Mouse (Mus musculus) liver, embryonic 11.5 days (tissue): Measurements from ENCODE around the gene Rpl11. TPM values are rescaled to one million over a fixed set of nuclear protein-coding genes. Genes with fewer than 3 reads are reported as not detected.
A peak's percentile ranks its signal among the peaks of the same experiment; 100 is the strongest.
"Not testable (repeated sequence)": the region's sequence is repeated elsewhere in the genome, so short reads cannot be mapped to it uniquely, and the experiment has no call there.

Source experiments
- ATAC-seq: fragments of 200-750 bp; cut with Nextera tagmentation; replicated peaks from 2 replicates; pipeline ENCODE4 v1.8.0; 2017; ENCODE audit warnings: moderate number of reproducible peaks, mild to moderate bottlenecking, moderate TSS enrichment, moderate library complexity; ENCODE audit not compliant: low FRiP score
- DNase-seq: peaks from one replicate; pipeline ENCODE4 v3.0.0-alpha.2; 2017; ENCODE audit warnings: low spot score
- H3K27ac ChIP-seq: fragments of 300-500 bp; sonication (generic); 2 replicates; pipeline ENCODE4 v1.5.1; 2014; ENCODE audit warnings: mild to moderate bottlenecking, low read depth, low read length, control low read depth
- H3K27me3 ChIP-seq: fragments of 300-500 bp; sonication (generic); replicated peaks from 2 replicates; pipeline ENCODE4 v1.6.1; 2014; ENCODE audit warnings: low read length, mixed read lengths; ENCODE audit not compliant: control insufficient read depth, insufficient read depth
- H3K36me3 ChIP-seq: fragments of 300-500 bp; sonication (generic); 2 replicates; pipeline ENCODE4 v1.6.1; 2014; ENCODE audit warnings: mild to moderate bottlenecking, low read length, moderate library complexity, mixed read lengths; ENCODE audit not compliant: control insufficient read depth, insufficient read depth
- H3K4me1 ChIP-seq: fragments of 300-500 bp; sonication (generic); replicated peaks from 2 replicates; pipeline ENCODE4 v1.6.1; 2014; ENCODE audit warnings: low read length, mixed read lengths; ENCODE audit not compliant: control insufficient read depth, insufficient read depth
- H3K4me2 ChIP-seq: fragments of 300-500 bp; sonication (generic); 2 replicates; pipeline ENCODE4 v1.6.1; 2014; ENCODE audit warnings: mild to moderate bottlenecking, control low read depth, moderate library complexity
- H3K4me3 ChIP-seq: fragments of 300-500 bp; sonication (generic); 2 replicates; pipeline ENCODE4 v1.5.1; 2014; ENCODE audit warnings: low read depth, low read length, control low read depth
- H3K9ac ChIP-seq: fragments of 300-500 bp; sonication (generic); 2 replicates; pipeline ENCODE4 v1.6.1; 2014; ENCODE audit warnings: low read depth, low read length, control low read depth
- H3K9me3 ChIP-seq: fragments of 300-500 bp; sonication (generic); 2 replicates; pipeline ENCODE4 v1.6.1; 2016; ENCODE audit warnings: low read length, inconsistent platforms, mixed read lengths; ENCODE audit not compliant: control insufficient read depth
- WGBS: fragments of 180-500 bp; shearing (Covaris S2); extraction: QIAGEN DNeasy Blood & Tissue Kit; methylation state at CpG from one replicate; pipeline ENCODE4 v1.1.7; 2014; 5-methylcytosine and 5-hydroxymethylcytosine counted together
- polyA plus RNA-seq: library from polyadenylated mRNA; unstranded; fragments of >200 nt; fragmentation: Nextera tagmentation; extraction: Ambion mirVana; gene quantifications from 2 replicates; pipeline ENCODE4 v1.2.1, GENCODE M21; 2014

Gene Rpl11
- polyA plus RNA-seq, 1 experiment from 2014 or later, result 611 TPM

- 53% methylated on average over 2 of the region's 2 CpGs for WGBS
- H3K27me3 ChIP-seq, result peaks cover 38% of the 10 kb centered on the region
Observed at GRCm38 (mm10) chr4:136078649-136079048, 25.4 kb upstream of the Rpl11 start.

GRCm38 (mm10) chr4:136076776-136077538, 23.7 kb upstream of the Rpl11 start:
- H3K36me3 ChIP-seq, result no peaks in the 10 kb centered on the region
- peaks cover 26% of the 10 kb centered on the region for H3K27me3 ChIP-seq
- H3K9ac ChIP-seq, result no peak overlapping the region
- H3K4me3 ChIP-seq, result no peak overlapping the region
- H3K9me3 ChIP-seq, result no peaks in the 10 kb centered on the region
- 56% methylated on average over 15 of the region's 15 CpGs for WGBS
- H3K4me1 ChIP-seq, result peaks cover 6% of the 10 kb centered on the region; the same call in 1 of the 2 replicates
- no peak overlapping the region for H3K27ac ChIP-seq
- no peak overlapping the region for H3K4me2 ChIP-seq
- ATAC-seq (no peak), DNase-seq (no peak)

More at GRCm38 (mm10) chr4:136078649-136079048, 25.4 kb upstream of the Rpl11 start:
- H3K4me2 ChIP-seq, result no peak overlapping the region
- no peaks in the 10 kb centered on the region for H3K9me3 ChIP-seq
- peaks cover 6% of the 10 kb centered on the region; the same call in 1 of the 2 replicates for H3K4me1 ChIP-seq
- no peak overlapping the region for H3K9ac ChIP-seq
- ATAC-seq (no peak), DNase-seq (no peak)
- H3K27ac ChIP-seq, result no peak overlapping the region
- no peak overlapping the region for H3K4me3 ChIP-seq
- H3K36me3 ChIP-seq, result no peaks in the 10 kb centered on the region

GRCm38 (mm10) chr4:136071178-136071714, 18.0 kb upstream of the Rpl11 start:
- Histone ChIP-seq H3K4me1 (peaks cover 7% of the 10 kb centered on the region), H3K27me3 (peaks cover 8% of the 10 kb centered on the region; the same call in 1 of the 2 replicates), H3K9ac (no peak overlapping the region), H3K4me2 (no peak overlapping the region), H3K4me3 (no peak overlapping the region), H3K27ac (no peak overlapping the region), H3K36me3 (no peaks in the 10 kb centered on the region), H3K9me3 (no peaks in the 10 kb centered on the region)
- no peak for ATAC-seq
- DNase-seq, result peak; percentile 77
- WGBS, result 2% methylated on average over 15 of the region's 15 CpGs

GRCm38 (mm10) chr4:136070592-136070991, 17.4 kb upstream of the Rpl11 start:
- peaks cover 8% of the 10 kb centered on the region; the same call in 1 of the 2 replicates for H3K27me3 ChIP-seq
- no peak overlapping the region for H3K27ac ChIP-seq
- H3K9ac ChIP-seq, result no peak overlapping the region
- no peaks in the 10 kb centered on the region for H3K36me3 ChIP-seq
- H3K4me1 ChIP-seq, result peaks cover 7% of the 10 kb centered on the region
- no peak overlapping the region for H3K4me2 ChIP-seq
- DNase-seq (no peak), ATAC-seq (no peak)
- no peaks in the 10 kb centered on the region for H3K9me3 ChIP-seq
- no peak overlapping the region for H3K4me3 ChIP-seq
- WGBS, result 37% methylated on average over 6 of the region's 6 CpGs

GRCm38 (mm10) chr4:136069954-136070353, 16.7 kb upstream of the Rpl11 start:
- Histone ChIP-seq H3K4me1 (peaks cover 7% of the 10 kb centered on the region), H3K4me2 (no peak overlapping the region), H3K9me3 (no peaks in the 10 kb centered on the region), H3K4me3 (no peak overlapping the region), H3K27me3 (peaks cover 8% of the 10 kb centered on the region; the same call in 1 of the 2 replicates), H3K36me3 (no peaks in the 10 kb centered on the region), H3K27ac (no peak overlapping the region), H3K9ac (no peak overlapping the region)
- ATAC-seq, result peak; percentile 43; the same call in 1 of the 2 replicates
- DNase-seq, result peak; percentile 85
- WGBS, result 3% methylated on average over 18 of the region's 18 CpGs

- WGBS, result 44% methylated on average over 4 of the region's 4 CpGs
- DNase-seq (no peak), ATAC-seq (peak; percentile 64)
- Histone ChIP-seq H3K27me3 (peaks cover 8% of the 10 kb centered on the region; the same call in 1 of the 2 replicates), H3K36me3 (no peaks in the 10 kb centered on the region), H3K4me3 (no peak overlapping the region), H3K9ac (no peak overlapping the region), H3K4me1 (peaks cover 7% of the 10 kb centered on the region), H3K9me3 (no peaks in the 10 kb centered on the region), H3K27ac (no peak overlapping the region), H3K4me2 (no peak overlapping the region)
Observed at GRCm38 (mm10) chr4:136069313-136069712, 16.1 kb upstream of the Rpl11 start.

- Histone ChIP-seq H3K9me3 (no peaks in the 10 kb centered on the region), H3K36me3 (no peaks in the 10 kb centered on the region), H3K4me2 (no peak overlapping the region), H3K4me1 (no peaks in the 10 kb centered on the region), H3K27ac (no peak overlapping the region), H3K4me3 (no peak overlapping the region), H3K27me3 (no peaks in the 10 kb centered on the region), H3K9ac (no peak overlapping the region)
- ATAC-seq (no peak), DNase-seq (no peak)
- 84% methylated on average over 4 of the region's 4 CpGs for WGBS
Observed at GRCm38 (mm10) chr4:136063143-136063542, 9.9 kb upstream of the Rpl11 start.

- H3K4me3 ChIP-seq, H3K4me1 ChIP-seq, H3K4me2 ChIP-seq, H3K27ac ChIP-seq, ATAC-seq, H3K36me3 ChIP-seq, DNase-seq, H3K27me3 ChIP-seq, H3K9me3 ChIP-seq, H3K9ac ChIP-seq: not testable (repeated sequence)
- 50% methylated on average over 9 of the region's 9 CpGs for WGBS
Observed at GRCm38 (mm10) chr4:136059800-136060488, 6.7 kb upstream of the Rpl11 start.
